Mouse (Mus musculus) liver (tissue): Measurements from ENCODE around the gene Dnajc3.

ENCODE experiments used
- DNase-seq: peaks from one replicate; pipeline ENCODE4 v3.0.0-alpha.2; 2020; ENCODE audit warnings: mixed read lengths

Gene Dnajc3

DNA sequence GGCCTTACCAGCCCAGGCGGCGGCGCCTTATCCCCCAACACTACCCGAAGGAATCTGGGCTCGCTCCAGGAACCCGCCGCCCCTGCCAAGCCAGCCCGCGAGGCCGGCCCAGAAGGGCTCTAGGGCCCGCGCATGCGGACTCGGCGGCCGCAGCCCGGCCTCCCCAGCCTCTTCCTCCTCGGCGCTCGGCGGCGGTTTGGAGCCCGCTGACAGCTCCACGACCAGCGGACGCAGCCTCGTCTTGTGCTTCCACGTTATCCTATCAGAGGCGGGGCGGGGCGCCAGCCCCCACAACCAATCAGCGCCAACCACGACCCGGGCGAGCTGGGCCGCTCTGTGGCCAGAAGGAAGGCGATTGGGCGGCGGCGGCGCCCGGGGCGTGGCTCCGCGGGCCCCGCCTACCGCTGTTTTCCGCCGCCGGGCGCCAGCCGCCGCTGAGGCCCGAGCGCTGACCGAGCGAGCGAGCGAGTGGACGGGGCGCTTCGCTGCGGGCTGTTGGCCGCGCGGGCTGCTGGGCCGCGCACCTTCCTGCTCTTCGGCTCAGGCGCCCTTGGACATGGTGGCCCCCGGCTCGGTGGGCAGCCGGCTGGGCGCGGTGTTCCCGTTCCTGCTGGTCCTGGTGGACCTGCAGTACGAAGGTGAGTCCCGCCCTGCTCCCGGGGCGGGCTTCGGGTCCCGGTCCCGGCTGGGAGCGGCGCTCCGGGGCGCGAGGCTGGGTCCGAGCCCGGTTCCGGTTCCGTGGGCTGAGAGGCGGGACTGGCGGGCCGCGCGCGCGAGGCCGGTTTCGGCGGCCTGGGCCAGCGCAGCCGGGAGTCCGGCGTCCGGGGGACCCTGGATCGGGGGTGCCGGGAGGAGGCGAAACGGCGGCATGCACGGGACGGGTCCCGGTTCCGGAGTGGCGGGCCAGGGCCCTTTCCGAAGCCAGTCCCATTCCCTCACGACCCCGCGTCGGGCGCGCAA is at the start of gene Dnajc3:
Dnajc3 (plus strand) TSS at position 444 of the 960 bp plus-strand sequence.
- peak; percentile 100 for DNase-seq

DNA sequence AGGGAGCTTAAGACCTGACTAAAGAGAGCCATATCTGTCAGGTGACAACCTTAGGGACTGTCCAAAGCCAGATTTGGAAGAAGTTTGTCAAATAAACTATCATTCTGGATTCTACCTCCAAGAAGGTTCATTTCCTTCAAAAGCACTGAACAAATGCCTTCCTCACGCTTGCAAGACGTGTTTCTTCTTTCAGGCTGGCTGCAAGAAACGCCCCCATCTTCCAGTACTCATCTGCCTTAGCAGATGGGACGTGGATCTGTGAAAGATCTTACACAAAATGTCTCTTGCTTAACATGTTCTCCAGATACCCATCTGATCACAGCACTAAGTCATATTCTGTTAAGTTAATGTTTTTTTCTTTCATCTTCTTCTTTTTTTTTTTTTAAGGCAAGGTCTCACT is 47.7 kb upstream of the Dnajc3 start:
- no peak for DNase-seq

DNA sequence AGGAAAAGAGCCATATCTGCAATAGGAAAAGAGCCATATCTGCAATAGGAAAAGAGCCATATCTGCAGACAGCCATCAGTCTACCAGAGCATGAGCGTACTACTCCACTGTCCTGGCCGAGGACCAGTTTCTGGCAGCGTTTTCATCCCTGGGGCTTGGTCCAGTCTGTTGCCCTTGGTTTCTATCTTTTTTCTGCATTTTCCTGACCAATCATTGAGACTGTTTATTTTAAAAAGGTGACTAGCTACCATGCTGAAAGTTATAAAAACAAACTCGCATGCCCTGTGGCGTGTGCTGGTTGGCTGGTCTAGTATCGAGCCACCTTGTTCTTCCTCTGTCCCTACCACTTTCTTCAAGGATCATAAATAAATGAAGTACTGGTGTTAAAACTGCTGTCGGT is 42.5 kb upstream of the Dnajc3 start:
- no peak for DNase-seq

DNA sequence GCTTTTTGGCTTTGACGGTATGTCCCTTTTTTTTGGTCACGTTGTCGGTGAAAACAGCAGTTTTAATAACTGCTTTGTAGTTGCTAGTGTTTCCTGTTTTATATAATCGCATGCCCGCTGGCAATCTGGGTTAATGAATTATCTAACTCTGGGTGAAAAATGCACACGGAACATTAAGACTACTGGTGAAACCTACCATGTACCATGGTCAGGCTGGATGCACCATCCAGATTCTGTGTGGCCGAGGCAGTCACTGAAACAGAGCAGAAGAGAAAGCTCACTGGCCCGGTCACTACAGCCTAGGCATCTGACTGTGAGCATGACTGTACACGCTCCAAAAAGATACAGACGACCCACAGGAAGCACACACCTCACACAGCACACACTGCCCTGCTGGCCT is 42.1 kb upstream of the Dnajc3 start:
- no peak for DNase-seq

DNA sequence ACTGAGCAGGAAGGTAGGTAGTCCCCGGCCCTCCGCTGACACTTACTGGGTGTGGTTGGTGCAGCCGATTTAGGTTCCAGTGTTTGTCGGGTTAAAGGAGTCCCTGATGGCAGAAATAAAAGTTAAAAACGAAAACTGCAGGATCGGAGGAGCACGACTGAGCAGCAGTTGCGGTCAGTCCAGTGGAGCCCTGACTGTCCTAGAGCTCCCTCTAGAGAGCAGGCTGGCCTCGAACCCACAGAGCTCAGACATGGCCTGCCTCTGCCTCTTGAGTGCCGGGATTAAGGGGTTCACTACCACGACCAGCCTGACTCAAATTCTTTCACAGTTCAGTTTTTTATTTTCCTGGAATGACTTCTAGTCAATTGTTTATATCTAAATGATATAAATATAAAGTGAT is 37.8 kb upstream of the Dnajc3 start:
- peak; percentile 22 for DNase-seq

DNA sequence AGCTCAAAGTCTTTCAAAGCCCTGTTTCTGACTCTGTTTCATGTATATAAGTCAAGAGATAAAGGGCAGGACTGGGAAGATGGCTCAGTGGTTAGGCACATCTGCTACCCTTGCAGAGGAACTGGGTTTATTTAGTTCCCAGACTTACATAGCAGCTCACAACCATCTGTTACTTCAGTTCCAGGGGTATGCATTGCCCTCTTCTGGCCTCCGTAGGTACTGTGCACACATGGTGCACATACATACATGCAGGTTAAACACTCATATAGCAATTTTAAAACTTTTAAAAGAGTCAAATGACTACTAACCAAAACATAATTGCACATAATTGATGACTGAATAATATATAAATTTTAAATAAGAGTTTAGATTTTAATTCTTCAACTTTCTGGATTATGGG is 36.9 kb upstream of the Dnajc3 start:
- no peak for DNase-seq

DNA sequence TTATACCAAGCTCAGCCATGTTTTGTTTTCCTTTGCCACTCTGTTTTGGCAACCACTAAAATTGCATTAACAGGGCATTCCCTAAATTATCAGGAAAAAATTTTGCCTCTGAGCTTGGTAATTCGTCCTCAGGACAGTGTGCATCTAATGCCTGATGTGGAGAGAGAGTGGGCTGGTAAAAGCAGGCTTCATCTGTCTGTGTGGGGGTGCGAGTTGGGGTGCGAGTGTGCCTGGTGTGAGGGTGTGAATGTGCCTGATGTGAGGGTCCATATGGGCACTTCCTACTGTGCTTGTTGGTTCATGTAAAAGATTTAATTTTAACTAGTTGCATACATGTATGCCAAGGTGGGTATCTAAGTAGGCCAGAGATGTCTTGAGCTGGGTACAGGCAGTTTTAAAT is 34.4 kb upstream of the Dnajc3 start:
- DNase-seq = no peak

DNA sequence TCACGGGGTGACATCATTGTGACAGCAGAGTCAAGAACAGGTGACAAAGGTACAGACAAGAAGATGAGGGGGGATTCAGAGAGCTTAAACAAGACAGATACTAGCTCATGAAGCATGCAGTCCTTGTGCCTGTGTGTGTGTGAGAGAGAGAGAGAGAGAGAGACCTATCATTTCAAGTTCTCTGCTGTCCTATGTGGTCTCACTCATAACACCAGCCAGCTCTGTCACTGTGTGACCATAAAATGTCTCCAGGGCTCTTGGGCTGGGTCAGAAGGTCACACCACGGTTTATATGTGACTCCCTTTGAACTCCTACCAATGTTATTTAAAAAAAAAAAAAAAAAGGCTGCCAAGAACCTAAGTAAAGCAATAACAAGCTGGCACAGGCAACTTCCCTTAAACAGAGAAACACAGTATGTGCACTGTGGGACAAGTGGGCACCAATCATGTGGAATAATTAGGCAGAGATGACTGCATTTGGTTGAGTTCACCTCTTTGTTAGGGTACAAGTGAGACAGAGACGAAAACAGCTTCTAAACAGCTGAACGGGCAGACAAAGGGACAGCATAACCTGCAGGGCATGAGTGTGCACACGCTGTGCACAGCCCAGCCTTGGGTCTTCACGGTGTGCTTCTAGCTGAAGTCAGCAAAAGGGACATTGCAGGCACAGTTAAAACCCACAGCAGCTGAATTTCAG is 33.8 kb upstream of the Dnajc3 start:
- no peak for DNase-seq

DNA sequence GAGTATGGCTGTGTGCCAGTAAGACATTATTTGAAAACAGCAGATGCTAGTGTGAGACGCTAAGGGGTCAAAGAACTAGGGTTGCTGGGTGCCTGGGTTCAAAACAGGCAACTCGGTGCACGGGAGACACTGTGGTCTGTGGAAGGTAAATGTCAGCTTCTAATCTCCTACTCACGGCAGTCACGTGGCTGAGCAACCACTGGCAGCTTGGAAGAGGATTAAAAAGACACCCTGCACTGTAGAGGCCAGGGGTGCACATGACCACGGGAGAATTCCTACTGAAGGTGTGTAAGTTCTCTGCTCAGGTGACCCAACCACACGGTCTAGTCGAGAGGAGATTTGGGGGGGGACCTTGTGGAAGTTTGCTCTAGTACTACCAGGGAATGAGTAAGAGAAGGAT is 30.2 kb upstream of the Dnajc3 start:
- DNase-seq = no peak

DNA sequence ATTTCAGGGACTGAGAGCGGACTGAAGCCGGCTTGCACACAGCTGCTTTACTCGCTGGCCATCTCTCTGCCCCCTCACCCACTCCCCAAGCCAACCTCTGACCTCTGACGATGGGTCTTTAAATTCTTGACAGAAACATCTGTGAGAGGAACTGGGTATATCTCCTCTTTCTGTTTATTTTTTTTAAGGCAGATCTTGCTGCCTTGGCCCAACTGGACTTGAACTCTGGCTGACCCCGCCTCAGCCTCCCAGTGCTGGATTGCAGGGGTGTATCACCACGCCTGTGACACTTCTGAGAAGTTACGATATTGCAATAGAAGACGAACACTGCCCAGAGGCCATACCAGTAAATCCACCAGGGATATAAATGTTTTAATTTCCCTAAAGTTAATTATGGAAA is 27.9 kb upstream of the Dnajc3 start:
- DNase-seq = no peak

DNA sequence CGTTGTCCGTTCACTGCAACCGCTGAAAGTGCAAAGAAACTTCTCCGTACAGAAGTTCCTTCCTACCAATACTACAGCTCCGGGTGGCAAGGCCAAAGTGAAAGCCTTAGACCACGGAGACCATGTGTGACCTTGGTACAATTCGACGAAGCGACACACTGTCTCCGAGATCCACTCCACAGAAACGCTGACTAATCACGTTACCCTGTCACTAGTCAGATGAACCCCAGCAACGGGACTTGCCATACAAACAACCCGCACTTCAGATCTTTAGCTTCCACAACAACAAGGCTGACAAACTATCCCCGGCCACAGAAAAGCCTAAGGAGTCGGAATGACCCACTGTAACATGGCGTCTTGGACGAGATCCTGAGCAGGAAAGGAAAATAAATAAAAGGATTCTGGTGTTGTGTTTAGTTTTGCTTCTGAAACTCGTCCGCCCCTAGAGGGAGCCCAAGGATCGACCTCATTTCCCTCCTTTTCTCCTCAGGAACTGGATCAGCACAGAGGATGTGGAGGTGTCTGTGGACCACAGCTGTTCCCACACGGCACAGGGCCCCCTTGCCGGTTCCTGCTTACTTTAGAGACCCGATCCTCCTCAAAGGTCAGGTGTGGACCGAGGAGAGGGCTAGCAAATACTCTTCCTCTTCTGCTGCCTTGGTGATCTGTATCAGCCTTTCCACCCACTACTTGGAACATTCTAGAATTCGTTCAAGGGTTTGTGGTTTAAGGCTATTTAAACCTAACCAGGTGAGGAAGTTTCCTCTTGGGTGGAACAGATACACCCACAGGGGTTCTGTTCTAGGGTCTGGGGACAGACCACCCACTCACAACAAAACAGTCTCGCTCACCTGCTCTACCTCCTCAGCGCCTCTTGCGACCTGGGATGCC is 27.2 kb upstream of the Dnajc3 start:
- peak; percentile 63 for DNase-seq

DNA sequence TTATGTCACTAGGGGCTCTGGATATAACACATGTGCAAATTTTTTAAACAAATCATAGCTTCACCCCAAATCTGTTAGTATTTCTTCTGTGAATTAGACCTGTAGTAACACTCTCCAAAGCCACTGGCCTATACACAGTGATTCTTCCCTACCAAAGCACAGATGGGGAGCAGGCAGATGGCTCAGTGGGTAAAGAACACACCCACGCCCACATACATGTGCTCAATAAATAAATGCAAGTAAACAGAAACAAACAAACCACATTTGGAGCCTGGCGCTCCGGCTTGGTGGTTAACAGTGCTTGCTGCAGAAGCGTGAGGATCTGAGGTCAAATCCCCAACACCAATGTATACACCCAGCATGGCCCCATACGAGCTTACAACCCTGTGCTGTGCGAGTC is 26.3 kb upstream of the Dnajc3 start:
- no peak for DNase-seq

DNA sequence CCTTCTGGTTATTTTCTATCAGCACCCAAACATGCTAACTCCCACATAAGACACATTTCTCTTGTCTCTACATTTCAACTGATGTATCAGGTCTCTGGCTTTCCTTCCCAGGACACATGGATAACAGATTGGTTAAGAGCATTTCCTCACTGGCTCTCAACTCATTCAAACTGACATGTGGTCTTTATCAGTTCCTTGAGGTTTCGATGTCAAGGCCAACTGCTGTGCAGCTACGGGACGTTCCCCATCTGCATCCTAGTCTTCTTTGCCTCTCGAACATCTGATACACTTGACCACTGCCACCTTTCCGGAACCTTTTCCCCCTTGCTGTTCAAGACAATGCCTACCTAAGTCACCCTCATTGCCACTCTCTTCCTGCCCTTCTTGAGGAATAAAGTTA is 24.1 kb upstream of the Dnajc3 start:
- no peak for DNase-seq

DNA sequence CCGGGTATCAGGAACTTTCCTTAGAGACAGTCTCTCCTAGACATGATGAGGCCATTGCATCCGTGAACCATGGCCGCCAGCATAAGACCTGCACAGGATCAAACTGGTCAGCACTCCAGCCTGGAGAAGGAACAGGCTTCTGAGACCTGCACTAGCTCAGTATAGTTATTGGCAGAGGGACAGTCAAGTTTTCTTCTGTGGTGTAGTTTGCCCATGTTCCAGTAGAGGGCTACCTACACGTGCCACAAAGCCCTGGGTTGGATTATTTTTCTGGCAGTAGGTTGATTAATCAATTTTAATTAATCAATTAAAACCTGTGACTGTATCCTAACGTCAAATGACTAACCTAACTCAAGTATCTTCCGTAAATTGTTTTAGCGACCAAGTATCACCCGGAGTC is 18.8 kb upstream of the Dnajc3 start:
- no peak for DNase-seq

DNA sequence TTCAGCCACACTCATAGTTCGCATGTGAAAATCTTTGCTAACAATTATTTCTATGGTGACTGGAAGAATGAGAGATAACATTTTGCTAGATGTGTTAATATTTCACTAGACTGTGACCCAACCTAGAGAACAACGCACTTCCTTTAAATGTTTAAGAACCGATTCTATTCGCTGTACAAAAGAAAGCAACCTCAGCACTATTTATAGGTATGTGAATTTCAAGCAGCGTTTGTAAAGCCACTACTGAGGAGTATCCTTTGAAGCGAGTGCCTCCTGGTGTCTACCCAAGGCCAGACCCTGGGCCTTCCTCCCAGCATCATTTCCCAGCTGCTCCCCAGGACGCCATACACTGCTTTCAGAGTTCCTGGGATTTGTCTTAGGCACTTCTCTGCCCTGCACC is 17.1 kb upstream of the Dnajc3 start:
- no peak for DNase-seq

DNA sequence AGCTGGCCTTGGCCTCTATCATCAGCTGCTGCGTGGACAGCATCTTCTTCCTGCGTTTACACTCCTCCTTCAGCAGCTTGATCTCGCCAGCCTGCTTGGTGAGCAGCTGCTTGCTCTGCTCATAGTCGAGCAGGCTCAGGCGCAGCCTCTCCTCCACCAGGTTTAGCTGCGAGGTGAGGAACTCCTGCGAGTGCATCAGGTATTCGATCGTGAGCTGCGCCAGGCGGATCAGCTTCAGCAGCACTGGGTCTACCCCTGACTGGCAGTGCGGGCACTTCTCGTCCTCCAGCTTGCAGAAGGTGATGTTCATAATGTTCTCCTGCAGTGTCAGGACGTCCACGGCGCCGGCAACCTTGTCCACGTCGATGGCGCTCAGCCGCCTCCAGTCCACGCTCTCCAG is 15.5 kb upstream of the Dnajc3 start:
- DNase-seq = no peak

DNA sequence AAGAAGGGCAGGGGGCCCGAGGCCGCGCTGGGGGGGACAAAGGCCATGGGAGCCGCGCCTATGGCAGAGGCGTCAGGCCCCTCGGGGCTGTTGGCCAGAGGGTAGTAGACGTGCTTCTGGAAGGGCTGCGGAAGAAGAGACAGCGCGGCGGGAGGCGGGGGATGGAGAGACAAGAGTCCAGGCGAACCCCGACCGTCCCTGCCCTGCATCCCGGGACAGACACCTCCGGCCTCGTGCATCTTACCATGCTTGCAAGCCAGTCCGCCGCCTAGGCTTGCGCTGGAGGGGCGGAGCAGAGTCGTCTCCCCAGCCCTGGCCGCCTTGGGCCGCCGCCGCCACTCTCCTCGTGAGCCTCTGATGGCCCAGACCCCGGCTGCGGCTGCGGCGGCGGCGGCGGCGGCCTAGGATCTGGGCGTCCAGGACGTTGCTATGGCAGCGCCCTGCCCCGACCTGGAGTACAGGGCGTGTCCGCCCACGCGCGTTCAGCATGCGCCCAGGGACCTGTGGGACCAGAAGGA is 15.1 kb upstream of the Dnajc3 start:
- peak; percentile 19 for DNase-seq

DNA sequence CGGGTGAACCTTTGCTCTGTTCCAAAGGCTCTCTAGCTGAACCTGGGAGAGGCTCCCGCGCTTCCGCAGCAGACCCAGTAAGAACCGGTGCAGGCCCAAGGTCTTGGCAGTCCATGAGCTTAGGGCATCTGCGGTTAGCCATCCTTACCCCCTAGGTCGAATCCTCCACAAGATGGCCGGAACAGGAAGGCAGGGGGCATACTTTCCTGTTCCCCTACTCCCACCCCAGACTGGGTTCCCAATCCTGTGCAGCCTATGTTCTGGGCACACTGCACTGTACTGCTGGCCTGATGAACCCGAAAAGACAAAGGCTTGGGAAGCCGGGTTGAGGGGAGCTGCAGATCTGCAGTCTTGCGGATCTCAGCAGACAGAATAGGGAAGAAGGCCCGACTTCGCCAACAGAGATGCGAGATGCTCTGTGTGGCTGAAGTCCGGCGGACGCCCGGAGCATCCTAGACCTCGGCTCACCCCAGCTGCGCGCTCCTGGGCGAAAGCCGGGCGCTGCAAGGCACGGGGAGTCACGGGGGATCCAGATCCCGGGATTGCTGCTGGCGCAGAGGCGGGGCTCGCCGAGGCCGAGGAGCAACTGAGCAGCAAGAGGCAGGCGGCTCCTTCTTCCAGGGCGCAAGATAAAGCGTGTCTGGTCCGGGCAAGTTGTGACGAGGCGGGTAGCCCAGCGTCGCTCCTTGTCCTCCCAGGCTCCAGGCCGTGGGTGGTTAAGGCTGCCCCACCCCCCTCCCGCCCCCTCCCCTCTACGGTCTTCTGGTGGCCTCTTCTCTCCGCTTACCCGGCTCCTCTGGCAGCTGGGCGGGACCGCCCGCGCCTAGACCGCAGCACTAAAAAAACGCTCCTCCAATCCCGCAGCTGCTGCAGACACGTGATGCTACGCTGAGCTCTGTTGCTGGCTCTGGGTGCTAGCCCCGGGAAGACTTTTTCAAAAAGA is 12.8 kb upstream of the Dnajc3 start, which contains the start of gene Dzip1:
Dzip1 (minus strand) TSS at position 788 of the 943 bp plus-strand sequence.
- peak; percentile 56 for DNase-seq

DNA sequence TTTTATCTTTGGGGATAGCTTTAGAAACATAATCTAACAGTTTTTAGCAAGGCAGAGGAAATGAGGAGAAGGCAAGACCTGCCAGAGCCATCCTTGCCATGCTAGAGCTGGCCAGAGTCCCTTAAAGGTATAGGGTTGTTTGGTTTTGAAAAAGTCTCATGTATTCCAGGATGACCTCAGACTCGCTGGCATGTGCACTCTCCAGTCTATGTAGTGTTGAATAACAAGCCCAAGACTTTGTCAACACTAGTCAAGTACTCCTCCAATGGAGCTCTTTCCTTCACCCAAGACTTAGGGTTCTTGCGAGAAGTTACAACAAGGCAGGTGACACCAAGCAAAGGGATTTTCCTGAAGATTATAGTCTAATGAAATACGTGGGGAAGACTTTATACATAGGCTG is 9.2 kb upstream of the Dnajc3 start:
- no peak for DNase-seq

DNA sequence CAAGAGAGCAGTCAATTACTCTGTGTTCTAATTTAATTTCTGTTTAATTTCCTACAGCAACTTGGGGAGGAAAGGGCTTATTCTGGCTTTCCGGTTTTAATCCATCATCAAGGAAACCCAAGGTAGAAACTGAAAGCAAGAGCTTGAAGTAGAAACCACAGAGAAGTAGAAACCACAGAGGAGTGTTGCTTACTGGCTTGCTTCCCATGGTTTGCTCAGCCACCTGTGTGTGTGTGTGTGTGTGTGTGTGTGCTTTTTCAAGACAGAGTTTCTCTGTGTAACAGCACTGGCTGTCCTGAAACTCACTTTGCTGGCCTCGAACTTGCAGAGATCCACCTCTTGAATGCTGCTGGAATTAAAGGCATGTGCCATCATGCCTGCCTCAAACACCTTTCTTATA is 8.0 kb upstream of the Dnajc3 start:
- DNase-seq = no peak

DNA sequence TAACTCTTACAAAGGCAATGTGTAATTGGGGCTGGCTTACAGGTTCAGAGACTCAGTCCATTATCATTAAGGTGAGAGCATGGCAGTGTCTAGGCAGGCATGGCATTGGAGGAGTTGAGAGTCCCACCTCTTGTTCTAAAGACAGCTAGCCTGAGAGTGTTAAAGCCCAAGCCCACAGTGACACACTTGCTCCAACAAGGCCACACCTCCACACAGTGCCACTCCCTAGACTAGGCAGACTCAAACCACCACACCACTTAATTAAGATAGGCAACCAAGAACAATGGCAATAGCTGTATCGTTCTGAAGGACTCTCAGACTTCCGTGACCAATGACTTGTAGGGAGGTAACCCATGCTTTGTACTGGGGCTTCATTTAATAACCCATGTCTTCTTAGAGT is 7.0 kb upstream of the Dnajc3 start:
- no peak for DNase-seq

DNA sequence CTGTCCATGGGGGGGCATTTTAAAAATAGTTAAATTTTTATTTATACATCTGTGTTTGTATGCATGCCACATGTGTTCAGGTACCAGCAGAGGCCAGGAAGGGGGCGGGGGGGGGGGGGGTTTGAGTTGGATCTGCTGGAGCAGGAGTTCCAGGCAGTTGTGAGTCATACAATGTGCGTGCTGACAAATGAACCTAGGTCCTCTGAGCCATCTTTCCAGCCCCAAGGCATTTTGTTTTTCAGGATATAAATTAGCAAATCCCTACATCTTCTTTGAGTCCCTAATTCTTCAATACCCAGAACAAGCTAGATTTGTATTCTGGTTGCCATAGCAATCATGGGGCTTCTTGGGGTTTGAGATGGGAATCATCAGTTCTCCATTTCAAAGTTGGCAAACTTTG is 6.6 kb upstream of the Dnajc3 start:
- no peak for DNase-seq
